Mouse (Mus musculus) spleen, adult 12 weeks (tissue): ENCODE measurements around the gene Osbpl7.

Experiments used
- DNase-seq: peaks from one replicate; pipeline ENCODE4 v3.0.0; 2022; ENCODE audit warnings: low spot score

The Osbpl7 gene

GRCm38 (mm10) chr11:97050216-97050943 is at the start of gene Osbpl7:
Gene Osbpl7 (plus strand): TSS chr11:97050628.
- DNase-seq, result peak; percentile 19

DNA sequence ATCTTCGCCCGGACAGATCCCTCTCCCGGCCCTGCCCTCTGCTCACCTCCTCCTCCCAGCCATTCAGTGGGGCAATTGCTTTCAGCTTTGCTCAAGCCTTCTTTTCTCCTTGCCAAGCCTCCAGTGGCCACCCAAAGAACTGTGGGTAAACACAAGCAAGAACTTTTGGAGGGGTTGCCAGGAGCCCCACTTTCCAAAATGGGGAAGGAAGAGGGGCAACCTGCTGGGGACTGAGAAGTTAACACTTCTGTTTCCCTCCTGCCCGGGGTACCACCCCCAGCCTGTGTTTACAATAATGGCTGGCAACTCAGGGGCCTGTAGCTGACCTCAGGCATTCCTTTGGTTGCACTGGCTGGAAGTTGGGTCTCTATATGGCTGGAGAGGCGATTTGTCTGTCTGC is 47.3 kb upstream of the Osbpl7 start:
- DNase-seq, result no peak

- DNase-seq, result no peak
Observed at GRCm38 (mm10) chr11:97007093-97007794, 43.2 kb upstream of the Osbpl7 start.

DNA sequence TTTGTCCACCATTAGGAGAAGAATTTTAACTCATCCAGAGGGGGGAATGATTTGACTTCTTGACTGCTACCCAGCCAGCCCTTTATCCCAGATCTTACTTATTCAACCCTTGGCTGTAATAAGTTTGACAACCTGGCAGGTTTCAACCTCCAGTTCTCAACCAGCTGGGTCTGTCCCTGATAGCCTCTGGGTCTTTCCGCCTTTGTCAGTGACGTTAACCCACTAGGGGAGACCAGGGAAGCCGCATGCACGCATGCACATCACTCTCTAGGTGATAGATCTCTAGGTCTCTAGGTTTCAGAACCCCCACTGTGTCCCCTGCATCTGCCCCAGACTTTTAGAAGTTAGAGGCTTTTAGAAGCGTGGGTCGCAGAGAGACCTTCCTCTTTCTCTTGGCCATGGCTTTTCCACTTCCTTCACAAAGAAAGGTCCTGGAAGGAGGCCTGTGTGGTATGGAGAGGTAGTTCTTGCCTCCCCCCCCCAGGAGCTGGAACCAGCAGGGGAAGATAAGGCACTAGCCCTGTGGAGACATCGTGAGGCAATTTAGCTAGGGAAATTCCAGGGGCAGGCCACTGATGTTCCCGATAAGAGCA is 41.1 kb upstream of the Osbpl7 start:
- no peak for DNase-seq

DNA sequence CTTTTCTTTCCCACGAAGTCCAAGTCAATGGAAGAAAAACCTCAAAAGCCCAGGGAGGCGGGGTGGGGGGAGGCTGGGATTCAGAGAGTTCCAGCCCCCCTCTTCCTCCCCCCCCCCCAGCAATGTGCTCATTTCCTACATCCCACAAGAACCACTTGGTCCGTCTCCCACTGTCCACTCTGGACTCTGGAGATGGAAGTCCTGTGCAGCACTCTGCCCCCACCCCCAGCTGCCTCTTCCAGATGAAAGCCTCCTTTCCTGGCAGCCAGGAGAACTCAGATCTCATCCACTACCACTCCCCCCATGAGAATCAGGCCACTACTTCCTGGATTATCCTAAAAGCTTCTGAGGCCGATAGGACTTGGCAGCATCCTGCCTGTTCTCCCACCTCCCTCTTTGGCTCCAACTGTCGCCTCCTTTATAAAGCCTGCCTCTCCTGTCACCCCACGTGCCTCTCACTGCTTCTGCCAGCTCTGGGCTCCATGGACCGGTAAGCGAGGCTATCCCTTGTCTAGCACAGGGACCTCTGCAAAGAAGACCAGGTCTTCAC is 37.2 kb upstream of the Osbpl7 start, which contains the start of gene Sp6:
Gene Sp6 (plus strand): TSS at position 274 of the 550 bp plus-strand sequence.
- DNase-seq, result no peak

- DNase-seq, result no peak
Observed at GRCm38 (mm10) chr11:97017696-97018582, 32.5 kb upstream of the Osbpl7 start.

GRCm38 (mm10) chr11:97018583-97019344 is 31.7 kb upstream of the Osbpl7 start:
- no peak for DNase-seq

DNA sequence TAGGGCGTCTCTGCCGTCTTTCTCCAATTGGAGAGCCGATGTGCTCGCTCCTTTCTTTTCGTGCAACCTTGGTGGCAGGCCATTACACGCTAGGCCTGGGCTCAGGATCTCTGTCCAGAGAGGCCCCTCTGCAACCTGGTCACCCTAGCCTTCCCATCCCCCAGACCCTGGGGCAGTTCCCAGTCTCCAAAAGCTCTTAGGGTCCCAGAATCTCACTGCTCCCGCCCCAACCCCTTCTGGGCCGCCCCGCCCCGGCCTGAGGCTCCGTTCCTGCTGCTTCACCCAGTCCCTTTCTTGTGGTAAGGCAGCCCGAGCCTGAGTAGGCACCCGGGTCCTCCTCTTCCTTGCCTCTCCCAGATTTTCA is 31.1 kb upstream of the Osbpl7 start:
- no peak for DNase-seq

GRCm38 (mm10) chr11:97021121-97021765 is 29.2 kb upstream of the Osbpl7 start:
- no peak for DNase-seq

GRCm38 (mm10) chr11:97021873-97022484 is 28.4 kb upstream of the Osbpl7 start:
- peak; percentile 49 for DNase-seq

- DNase-seq, result no peak
Observed at GRCm38 (mm10) chr11:97024977-97025376, 25.5 kb upstream of the Osbpl7 start.

- peak; percentile 79 for DNase-seq
Observed at GRCm38 (mm10) chr11:97025721-97026344, 24.6 kb upstream of the Osbpl7 start.

DNA sequence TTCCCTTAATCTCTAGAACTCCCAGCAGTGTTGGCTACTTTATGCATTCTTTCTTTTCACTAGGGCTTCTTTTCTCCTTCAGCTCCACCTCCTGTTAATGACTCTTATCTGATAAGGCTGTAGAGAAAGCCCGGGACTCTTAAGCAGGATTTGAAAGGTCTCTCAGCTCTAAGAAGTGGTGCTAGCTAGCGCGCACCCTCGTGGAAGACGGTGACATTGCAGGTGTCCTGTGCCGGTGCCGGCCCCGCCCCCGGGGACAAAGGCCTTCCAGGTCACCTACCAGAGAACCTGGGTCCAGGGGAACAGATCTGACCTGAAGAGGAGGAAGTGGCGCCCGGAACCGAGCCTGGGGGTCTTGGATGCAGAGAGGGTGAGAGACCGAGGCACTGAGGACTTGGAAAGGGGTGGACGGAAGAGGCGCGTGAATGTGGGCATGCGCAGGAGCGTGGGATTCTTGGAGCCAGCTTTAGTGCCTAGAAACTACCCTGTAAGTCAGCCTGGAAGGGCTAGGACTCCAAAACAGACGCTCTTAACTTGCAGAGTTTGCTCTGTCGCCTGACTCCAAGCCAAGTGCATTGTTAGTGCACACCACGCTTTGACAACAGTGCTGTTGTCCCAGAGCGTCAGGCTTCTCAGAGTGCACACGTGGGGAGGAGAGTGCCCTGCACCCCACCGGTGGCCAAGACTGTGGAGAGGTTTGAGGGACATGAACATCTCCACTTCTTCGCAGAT is 20.6 kb upstream of the Osbpl7 start, which contains the start of gene Scrn2:
Gene Scrn2 (plus strand): TSS at position 253 of the 732 bp plus-strand sequence.
- DNase-seq, result peak; percentile 85

- DNase-seq, result no peak
Observed at GRCm38 (mm10) chr11:97030426-97030825, 20.0 kb upstream of the Osbpl7 start.

DNA sequence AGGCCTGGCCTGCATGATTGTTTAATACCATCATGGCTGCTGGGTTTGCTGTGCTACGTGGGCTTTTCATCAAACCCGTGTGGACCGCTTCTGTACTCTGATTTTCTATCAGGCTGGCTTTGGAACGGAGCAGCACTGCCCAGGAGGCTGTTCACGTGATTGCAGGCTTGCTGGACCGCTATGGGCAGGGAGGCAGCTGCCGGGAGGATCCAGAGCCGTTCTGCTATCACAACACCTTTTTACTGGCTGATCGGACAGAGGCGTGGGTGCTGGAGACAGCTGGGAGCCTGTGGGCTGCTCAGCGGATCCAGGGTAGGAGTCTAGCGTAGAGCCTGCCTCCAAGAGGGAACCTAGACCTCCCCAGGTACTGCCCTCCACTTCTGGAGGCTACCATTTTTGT is 18.5 kb upstream of the Osbpl7 start:
- DNase-seq, result no peak

DNA sequence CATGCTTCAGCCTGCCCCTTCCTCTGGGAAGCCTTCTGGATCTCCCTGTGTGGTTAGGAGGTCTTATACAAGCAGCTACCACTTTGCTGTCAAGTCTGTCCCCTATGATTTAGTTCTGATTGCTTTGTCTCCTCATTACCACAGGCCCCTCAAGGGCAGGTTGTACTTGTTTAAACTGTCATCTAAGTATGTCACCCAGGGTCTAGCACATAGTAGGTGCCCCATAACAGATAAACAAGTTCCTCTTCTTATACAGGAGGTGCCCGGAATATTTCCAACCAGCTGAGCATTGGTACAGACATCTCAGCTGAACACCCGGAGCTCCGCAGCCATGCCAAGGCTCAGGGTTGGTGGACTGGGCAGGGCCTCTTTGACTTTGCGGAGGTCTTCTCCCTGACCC is 17.9 kb upstream of the Osbpl7 start:
- no peak for DNase-seq

DNA sequence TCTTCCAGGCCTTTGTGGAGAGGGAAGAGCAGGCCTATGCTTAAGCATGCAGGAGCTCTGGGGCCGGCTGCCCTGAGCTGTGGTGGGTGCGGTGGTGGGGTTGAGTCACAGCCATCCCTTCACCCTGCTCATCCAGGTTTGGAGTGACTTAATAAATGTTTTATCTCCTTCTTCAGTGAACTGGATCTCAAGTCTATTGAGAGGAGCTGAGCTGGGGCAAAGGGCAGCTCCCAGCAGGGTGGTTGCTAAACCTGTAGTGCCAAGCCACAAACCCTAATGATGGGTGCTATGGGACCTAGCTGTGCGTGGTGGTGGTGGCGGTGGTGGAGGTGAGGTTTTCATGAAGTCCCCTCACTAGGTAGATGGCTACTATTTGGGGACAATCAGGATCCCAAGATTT is 16.6 kb upstream of the Osbpl7 start:
- no peak for DNase-seq

GRCm38 (mm10) chr11:97036141-97036540 is 14.3 kb upstream of the Osbpl7 start:
- DNase-seq, result no peak

DNA sequence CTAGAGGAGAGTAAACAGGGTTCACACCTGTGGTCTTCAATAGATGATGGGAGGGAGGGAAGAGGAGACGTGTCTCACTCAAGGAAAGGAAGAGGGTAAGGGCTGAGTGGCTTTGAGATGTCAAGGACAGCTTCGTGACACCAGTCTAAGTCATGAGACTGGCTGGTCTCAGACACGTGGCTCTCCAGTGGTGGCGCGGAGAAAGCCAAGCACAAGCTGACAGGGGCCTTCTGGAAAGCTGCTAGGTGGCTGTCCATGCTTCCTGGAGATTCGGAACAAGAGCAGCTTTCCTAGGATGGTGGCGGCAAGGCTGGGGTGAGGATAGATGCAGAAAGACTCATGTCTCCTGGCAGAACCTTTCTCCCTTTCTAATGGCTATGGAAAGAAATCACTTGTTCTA is 11.5 kb upstream of the Osbpl7 start:
- no peak for DNase-seq
